Mouse (Mus musculus) gastrocnemius, postnatal 10 days (tissue): ENCODE measurements around the gene Rab15. TPM values are rescaled to one million over a fixed set of nuclear protein-coding genes. Genes with fewer than 3 reads are reported as not detected.
A peak's percentile ranks its signal among the peaks of the same experiment; 100 is the strongest.
"Not testable (repeated sequence)": the region's sequence is repeated elsewhere in the genome, so short reads cannot be mapped to it uniquely, and the experiment has no call there.

Experiments
- DNase-seq: peaks from one replicate; pipeline ENCODE4 v3.0.0; 2021; ENCODE audit warnings: mixed read lengths
- long read RNA-seq, 2 experiments: library from polyadenylated mRNA; stranded (forward); transcript quantifications; one replicate each; pipeline ENCODE4 v2.0.0; 2021
- total RNA-seq, 2 experiments: library from RNA; stranded (reverse); gene quantifications; 2 replicates each; pipeline ENCODE4 v1.2.3; 2021

Gene Rab15
- total RNA-seq, result 10 to 100 TPM in 1 of 2 experiments, 1 to 10 TPM in 1; 7.7 to 10.7 TPM
- long read RNA-seq, experiment 1, transcript Rab15-201 (7 exons, 3,158 nt), result major isoform, 23 of 27 reads
- long read RNA-seq, experiment 1, partial matches to known transcripts, result 0 of 27 reads
- long read RNA-seq, experiment 1, other reads (novel, unspliced or antisense), result 3 of 27 reads
- long read RNA-seq, experiment 2, transcript Rab15-201 (7 exons, 3,158 nt), result major isoform, 17 of 22 reads
- long read RNA-seq, experiment 2, partial matches to known transcripts, result 1 of 22 reads
- long read RNA-seq, experiment 2, other reads (novel, unspliced or antisense), result 4 of 22 reads

DNA sequence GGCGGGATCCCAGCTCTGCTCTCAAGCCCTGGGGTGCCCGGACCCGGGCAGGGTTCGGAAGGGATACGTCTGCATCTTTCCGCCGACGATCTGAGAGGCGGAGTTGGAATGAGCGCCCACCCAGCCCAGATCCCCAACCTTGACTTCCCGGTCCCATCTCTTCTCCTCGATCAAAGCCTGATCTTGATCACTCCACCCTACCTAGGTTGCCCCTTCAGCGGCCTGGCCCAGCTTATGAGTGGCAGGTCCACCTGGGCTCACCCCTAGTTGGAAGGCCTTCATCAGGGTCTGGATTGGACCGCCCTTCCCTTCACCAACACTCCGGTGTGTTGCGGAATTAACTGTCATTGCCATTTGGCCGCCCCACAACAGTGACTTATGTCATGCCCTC is at the start of gene Rab15:
Rab15 (minus strand) TSS at position 258 of the 391 bp plus-strand sequence.
- peak; percentile 20 for DNase-seq

GRCm38 (mm10) chr12:76869561-76869960 is 46.9 kb upstream of the Rab15 start:
- no peak for DNase-seq

DNA sequence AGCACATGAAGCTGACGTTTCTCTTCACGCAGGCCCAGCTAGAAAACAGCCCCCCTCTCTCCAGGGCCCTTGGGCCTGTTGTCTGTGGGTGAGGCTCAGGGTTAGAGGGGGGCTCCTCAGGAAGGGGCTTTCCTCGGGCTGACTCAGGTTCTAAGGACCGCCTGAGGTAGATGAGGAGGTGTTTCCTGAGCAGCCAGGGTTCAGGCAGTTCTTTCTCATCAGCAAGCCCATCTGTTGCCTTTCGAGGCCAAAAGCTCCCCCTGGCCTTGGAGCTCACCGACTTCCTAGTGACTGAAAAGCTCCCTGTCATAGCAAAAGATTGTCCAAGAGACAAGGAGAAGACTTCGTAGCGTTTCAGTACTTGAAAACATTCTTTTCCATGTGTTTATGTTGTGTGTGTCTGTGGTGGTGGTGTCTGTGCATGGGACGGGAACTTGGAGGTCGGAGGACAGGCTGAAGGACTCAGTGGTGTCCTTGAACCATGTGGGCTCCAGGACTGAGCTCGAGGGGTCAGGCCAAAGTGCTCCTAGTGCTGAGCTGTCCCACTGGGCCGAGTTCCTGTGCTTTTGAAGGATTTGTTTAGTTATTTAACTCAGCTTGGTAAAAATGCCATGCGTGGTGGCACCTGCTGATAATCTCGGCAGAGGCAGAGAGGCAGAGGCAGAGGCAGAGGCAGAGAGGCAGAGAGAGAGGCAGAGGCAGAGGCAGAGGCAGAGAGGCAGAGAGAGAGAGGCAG is 45.9 kb upstream of the Rab15 start:
- no peak for DNase-seq

- no peak for DNase-seq
Observed at GRCm38 (mm10) chr12:76867586-76868280, 45.0 kb upstream of the Rab15 start.

DNA sequence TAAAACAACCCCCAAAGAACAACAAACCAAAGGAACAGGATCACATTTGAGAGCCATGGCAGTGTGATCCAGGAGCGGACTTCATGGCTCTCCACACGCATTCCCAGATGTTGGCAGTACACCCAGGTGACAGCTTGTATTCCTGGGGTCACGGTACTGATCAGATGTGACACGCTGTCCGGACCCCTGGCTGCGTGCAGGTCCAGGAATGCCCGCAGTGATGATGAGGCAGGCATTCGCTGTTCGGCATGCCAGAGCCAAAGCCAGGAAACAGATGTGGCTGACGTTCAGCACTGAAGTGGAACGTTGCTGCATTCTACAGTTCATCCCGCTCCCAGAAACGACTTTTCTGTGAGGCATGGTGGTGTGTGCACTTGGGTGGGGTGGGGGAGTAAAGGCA is 42.6 kb upstream of the Rab15 start:
- no peak for DNase-seq

GRCm38 (mm10) chr12:76863651-76864050 is 40.9 kb upstream of the Rab15 start:
- DNase-seq, result no peak

DNA sequence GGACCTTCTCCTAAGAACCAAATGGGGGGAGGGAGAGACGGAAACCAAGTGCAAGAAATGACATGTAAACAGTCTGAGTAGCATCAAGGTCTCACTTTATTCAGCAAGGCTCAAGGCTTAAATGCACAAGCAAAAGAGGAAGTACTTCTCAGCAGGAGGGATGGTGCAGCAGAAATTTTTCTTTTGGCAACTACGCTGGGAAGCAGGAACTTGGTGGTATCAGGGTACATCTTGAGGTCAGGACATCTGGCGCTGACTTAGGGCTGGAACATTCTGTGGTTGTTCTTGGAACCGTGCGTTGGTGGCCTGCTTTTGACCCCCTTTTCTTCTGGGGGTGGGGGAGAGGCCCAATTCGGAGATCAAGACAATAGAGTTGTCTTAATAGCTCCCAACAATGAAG is 36.1 kb upstream of the Rab15 start:
- not testable (repeated sequence) for DNase-seq

GRCm38 (mm10) chr12:76857087-76857486 is 34.4 kb upstream of the Rab15 start:
- DNase-seq, result no peak

DNA sequence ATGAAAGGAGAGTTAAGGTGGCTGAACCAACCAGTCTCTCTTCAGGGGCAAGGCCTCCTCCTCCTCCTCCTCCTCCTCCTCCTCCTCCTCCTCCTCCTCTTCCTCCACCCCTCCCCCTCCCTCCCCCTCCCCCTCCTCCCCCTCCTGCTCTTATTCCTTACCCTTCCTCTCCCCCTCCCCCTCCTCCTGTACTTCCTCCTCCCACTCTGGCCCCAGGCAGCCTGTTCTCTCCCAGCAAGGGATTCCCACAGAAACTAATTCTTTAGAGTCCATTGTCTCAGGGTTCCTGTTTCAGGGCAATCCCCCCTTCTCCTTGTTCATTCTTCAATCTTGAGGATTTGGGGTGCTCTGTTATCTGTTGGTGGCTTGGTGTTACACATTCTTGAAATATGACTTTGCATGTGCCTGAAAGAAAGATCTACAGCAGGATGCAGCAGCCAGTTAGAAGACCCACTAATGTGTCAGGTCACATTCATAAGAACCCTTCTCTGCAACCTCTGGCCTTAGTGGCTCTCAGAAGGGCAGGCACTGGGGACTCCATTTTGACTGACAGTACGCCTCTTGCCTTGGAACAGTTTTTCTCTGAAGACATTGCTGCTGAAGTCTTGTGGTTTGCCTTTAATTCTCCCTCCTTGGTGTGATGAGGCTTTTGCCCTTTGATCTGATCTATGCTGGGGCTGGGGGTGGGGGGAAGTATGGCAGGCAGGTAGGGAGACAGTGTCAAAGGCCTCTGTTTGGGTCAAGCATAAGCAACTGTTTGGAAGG is 30.9 kb upstream of the Rab15 start:
- DNase-seq, result no peak

DNA sequence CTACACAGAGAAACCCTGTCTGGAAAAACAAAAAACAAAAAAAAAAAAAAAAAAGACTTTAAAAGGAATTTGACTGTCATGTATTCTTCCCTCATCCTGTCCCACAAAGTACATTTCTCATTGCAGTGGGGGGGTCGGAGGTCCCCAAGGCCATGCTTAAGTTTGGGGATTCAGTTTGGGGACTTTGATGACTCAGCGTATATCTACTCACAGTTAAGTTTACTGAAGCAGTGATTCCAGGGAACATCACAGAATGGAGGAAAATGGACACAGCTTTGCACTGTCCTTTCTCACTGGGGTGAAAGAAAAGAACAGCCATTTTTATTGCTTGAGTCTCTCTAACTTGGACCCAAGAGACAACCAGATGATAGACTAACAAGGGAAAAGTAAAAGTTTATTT is 29.7 kb upstream of the Rab15 start:
- no peak for DNase-seq

DNA sequence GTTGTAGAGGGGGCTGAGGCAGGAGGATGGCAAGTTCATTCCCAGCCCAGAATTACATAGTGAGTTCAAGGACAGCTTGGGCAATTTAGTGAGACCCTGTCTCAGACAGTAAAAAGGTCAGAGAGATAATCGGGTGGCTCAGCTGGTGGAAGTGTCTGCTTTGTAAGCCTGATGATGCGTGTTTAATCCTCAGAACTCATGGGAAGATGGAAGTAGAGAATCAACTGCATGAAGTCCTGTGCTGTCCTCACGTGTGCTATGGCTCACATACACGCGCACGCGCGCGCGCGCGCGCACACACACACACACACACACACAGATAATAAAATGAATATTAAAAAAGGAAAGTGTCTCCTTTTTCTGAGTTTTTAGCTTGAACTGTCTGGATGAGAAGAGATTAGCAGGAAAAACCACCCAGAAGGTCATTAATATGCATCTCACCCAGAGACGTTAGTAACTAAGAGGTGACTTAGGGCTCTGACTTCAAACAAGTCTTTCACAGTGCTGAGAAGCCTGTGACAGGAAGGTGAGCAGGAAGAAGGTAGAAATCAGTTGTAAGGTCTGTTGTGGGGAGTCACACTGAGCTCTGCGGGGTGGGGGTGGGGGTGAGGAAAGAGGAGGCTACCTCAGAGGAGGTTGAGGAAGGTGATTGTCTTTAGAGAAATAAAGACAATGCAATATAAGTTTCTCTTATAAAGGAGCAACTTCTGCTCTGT is 21.8 kb upstream of the Rab15 start:
- no peak for DNase-seq

- no peak for DNase-seq
Observed at GRCm38 (mm10) chr12:76840081-76840480, 17.4 kb upstream of the Rab15 start.

- no peak for DNase-seq
Observed at GRCm38 (mm10) chr12:76839298-76839697, 16.6 kb upstream of the Rab15 start.

- DNase-seq, result no peak
Observed at GRCm38 (mm10) chr12:76837844-76838650, 15.3 kb upstream of the Rab15 start.

GRCm38 (mm10) chr12:76837101-76837843 is 14.6 kb upstream of the Rab15 start:
- DNase-seq, result peak; percentile 99

- no peak for DNase-seq
Observed at GRCm38 (mm10) chr12:76832704-76833103, 10.0 kb upstream of the Rab15 start.

DNA sequence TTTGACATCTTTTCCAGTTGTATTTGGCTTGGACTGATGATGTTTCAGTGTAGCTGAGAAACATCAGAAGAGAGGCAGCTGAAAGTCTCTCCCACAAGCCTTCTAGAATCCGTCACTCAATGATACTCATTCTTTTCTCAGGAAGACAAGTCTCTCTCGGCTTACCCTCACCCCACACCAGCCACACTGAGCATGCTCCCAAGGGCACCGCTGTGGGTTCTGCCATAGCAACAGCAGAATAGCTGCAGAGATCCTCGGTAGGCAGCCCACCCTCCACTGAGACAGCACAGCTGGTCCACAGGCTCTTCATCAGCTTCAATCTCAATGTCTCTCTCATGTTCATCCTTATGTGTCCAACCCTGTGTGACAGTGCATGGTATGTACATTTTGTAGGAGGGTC is 2.6 kb upstream of the Rab15 start:
- DNase-seq, result no peak

DNA sequence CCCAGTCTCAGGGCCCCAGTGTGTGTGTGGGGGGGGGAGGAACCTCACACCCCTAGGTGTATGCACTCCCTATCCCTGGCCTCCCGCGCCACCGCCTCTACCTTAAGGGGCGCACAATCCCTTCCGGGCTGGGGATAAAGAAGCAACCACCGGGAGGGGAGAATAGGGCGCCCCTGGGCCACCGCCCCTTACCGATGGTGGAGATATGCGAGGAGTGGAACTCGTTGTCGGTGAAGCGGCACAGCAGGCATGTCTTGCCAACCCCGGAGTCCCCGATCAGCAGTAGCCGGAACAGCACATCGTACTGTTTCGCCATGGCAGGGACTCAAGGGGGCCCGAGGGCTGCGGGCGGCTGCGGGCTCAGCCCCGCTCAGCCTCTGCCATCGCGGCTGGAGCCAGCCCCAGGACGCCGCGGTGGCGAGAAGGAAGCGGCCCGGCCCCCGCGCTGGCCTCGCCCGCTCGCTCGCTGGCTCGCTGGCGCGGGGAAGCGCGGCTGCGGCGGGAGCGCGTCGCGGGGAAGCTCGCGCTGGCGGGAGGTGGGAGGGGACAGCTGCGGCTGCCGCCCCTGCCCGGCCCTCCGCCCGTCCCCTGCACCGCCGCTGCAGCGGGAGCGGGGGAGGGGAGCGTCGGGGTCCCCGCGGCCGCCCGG is 582 bp downstream of the Rab15 start:
- peak; percentile 47 for DNase-seq

- DNase-seq, result no peak
Observed at GRCm38 (mm10) chr12:76820615-76821014, 2.1 kb downstream of the Rab15 start.

- DNase-seq, result no peak
Observed at GRCm38 (mm10) chr12:76819816-76820215, 2.9 kb downstream of the Rab15 start.
